Mouse (Mus musculus): ENCODE data around the gene Tdrkh.

The Tdrkh gene

DNA sequence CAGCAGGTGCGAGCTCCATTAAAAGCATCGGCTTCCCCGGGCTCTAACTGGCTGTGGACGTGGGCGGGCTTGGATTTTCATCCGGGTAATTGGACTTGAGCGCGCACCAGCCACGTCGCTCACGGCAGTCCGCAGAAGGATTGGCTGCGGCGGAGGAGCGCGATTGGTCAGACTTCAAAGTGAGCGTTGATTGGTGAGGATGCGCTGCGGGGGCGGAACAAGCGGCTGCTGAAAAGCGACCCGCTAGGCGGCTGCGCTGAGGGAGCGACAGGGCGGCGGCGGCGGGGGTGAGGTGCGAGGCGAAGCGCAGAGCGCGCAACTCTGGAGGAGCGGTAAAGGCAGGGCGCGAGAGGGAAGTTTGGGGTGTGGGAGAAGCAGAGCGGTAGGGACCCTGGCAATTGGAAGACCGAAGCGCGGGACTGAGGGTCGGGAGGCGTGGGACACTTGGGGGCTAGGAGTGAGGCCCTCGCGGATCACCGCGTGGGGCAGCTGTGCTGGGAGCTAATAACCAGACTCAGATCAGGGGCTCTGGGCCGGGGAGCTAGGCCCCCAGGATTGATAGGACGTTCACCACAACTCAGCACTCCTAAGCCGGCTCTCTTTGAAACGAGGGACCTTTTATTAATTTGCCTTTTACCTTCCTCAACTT is at the start of gene Tdrkh:
TSS of gene Tdrkh (plus strand) at position 243 of the 649 bp plus-strand sequence.
- DNase-seq, result peak; percentile 99

- peak; percentile 83 for DNase-seq
Observed at GRCm38 (mm10) chr3:94363291-94364153, 49.6 kb upstream of the Tdrkh start.

- DNase-seq, result no peak
Observed at GRCm38 (mm10) chr3:94364154-94364526, 48.9 kb upstream of the Tdrkh start.

DNA sequence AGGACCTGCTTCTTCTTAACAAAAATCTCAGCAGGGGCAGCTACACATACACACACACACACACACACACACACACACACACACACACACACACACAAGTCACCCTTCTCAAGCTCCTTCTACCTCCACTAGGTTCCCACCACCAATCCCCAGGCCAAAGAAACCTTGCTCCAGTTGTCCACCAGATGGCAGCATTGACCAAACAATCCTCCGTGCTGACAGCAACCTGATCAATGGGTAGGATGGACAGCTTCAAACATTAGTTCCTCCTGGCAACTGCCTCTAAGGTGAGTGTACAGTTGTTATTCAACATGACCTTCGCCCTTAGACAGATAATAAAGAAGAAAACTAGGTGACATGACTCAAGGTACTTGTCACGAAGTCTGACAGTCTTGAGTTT is 46.3 kb upstream of the Tdrkh start:
- peak; percentile 90 for DNase-seq

DNA sequence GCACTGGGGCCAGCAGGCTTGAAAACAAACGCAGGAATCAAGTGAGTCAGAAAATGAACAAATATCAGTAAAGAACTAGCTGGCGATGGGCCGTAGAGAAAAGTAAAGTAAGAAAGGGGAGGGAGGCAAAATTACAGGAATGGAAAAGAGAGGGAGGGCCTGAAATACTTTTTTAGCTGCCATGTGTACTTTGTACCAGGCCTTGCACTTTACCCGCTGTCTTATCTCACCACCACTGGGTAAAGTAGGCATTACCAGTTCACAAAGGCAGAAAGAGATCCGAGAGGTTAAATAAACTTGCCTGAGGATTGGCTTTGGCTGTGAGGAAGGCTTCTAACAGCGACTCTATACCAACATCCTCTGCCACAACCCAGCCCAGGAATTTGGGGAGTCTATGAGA is 45.6 kb upstream of the Tdrkh start:
- DNase-seq, result no peak

DNA sequence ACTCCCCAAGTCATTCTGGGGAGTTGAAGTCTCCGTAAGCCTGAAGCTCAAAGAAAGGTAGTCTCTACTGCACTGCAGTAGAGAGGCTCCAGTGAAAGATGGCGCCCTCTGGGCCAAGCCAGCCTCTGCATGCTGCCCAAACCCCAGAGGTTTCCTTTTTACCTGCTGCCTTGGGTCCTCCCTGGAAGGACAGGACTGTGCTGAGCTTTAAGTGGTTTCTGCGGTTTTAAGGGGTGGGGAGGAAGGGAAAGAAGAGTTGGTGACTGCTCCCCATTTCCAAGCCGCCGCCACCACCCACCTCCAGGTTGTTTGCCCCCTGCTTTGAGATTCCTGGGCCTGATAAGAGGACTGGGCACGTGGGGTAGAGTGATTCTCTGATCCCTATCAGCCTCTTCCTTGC is 44.4 kb upstream of the Tdrkh start:
- no peak for DNase-seq

GRCm38 (mm10) chr3:94369709-94370108 is 43.4 kb upstream of the Tdrkh start:
- no peak for DNase-seq

GRCm38 (mm10) chr3:94371637-94372036 is 41.4 kb upstream of the Tdrkh start:
- DNase-seq, result peak; percentile 90

DNA sequence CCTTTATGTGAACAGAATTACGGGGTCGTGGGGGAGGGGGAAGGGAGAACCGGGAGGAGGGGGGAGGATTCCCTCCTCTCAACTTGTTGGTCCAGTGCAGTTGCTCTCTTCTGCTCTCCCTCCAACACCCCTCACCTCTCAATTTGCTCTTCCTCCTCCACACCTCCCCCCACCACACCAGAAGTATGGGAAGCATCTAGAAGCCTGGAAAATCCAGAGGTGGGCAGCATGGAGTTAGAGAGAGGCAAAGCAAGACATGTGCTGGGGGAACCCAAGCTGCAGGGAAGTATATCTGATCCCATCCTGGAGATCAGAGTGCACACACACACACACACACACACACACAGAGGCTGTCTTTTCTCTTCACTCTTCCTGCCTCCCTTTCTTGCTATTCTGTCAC is 41.0 kb upstream of the Tdrkh start:
- DNase-seq, result no peak

- DNase-seq, result peak; percentile 32
Observed at GRCm38 (mm10) chr3:94372641-94373040, 40.4 kb upstream of the Tdrkh start, which contains the start of gene Rorc. Gene Rorc (plus strand): TSS chr3:94372794.

DNA sequence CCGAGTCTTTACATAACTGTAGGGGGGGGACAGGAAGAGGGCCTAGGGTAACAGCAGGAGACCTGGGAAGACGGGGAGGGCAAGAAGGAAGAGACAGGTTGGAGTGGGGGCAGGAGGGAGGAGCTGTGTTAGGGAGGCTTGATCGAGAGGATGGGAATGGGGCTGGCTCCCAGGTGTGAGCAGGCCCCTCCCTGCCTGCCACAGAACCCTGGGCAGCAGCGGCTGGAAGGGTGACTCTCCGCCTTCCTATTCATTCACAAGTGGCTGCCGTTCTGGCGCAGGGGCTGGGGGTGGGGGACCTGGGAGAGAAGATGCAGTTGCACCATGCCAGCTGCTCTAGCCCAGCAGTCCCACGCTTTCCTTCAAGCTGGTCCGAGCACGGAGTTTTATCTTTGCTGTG is 40.0 kb upstream of the Tdrkh start:
- peak; percentile 44 for DNase-seq

GRCm38 (mm10) chr3:94373597-94374011 is 39.5 kb upstream of the Tdrkh start:
- DNase-seq, result peak; percentile 67

- DNase-seq, result no peak
Observed at GRCm38 (mm10) chr3:94374636-94375035, 38.4 kb upstream of the Tdrkh start.

- DNase-seq, result no peak
Observed at GRCm38 (mm10) chr3:94375146-94375545, 37.9 kb upstream of the Tdrkh start.

GRCm38 (mm10) chr3:94375861-94376260 is 37.2 kb upstream of the Tdrkh start:
- DNase-seq, result no peak

- DNase-seq, result no peak
Observed at GRCm38 (mm10) chr3:94377028-94377923, 35.8 kb upstream of the Tdrkh start.

GRCm38 (mm10) chr3:94379831-94380510 is 33.1 kb upstream of the Tdrkh start:
- no peak for DNase-seq

GRCm38 (mm10) chr3:94382308-94382707 is 30.8 kb upstream of the Tdrkh start:
- no peak for DNase-seq

DNA sequence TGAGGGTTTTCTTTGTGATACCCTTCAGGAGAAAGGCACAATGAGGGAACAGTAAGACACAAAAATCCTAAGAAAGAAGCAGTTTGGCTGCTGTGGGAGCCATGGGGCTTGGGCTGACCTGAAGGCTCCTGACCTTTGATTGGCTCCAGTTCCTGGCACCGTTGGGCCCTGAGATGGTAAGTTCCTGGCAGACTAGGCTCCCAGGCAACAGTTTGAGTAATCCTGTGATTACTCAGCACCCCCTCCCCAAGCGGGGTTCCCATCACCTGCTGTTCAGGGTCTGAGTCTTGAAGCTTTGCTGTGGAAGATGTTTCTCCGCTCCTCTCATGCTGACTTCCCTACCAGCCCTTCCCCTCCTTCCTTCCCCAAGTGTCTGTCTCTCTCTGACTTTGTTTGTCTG is 29.6 kb upstream of the Tdrkh start:
- DNase-seq, result no peak

GRCm38 (mm10) chr3:94386671-94387070 is 26.4 kb upstream of the Tdrkh start:
- no peak for DNase-seq

- no peak for DNase-seq
Observed at GRCm38 (mm10) chr3:94387391-94387790, 25.7 kb upstream of the Tdrkh start.

DNA sequence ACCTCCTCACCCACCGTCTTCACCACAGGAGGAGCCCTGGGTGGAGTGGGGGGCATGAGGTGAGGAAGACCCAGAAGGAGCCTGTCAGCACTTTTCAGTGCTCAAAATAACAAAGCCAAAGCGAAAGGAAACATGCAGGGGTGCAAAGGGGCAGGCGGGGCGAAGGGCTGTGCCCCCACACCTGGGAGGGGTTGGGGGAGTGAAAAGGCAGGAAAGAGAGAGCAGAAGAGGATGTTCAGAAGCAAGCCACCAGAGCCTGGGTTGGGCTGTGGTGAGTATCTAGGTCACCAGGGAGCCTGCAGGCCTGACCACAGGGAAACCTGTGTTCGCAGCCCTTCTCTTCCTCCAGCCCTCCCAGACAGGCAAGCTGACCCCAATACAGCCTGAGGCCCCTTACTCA is 25.0 kb upstream of the Tdrkh start:
- DNase-seq, result peak; percentile 29

GRCm38 (mm10) chr3:94389420-94389819 is 23.7 kb upstream of the Tdrkh start:
- no peak for DNase-seq

All from retina, postnatal 1 day (tissue).